Mouse (Mus musculus): ENCODE measurements around the gene Camk1d.

GRCm38 (mm10) chr2:5478256-5478655 is 236.1 kb downstream of the Camk1d start:
- no peak for TF ChIP-seq CTCF (IDR thresholded peaks at IDR 0.05; ENCODE audit: control insufficient read depth, insufficient read depth, insufficient read length)
- no peak for TF ChIP-seq MYOG (IDR thresholded peaks at IDR 0.05; ENCODE audit: control insufficient read depth, extremely low read depth, insufficient read length)
- no peak for TF ChIP-seq USF1 (IDR thresholded peaks at IDR 0.05; ENCODE audit: low read depth)
- TF ChIP-seq MYOD1 (IDR thresholded peaks at IDR 0.05; ENCODE audit: control insufficient read depth, insufficient read length, low read depth) = no peak
